Mouse (Mus musculus) megakaryocyte, embryonic 14.5 days (primary cell): ENCODE measurements around the gene Rnf39.

Source experiments
- FLI1 ChIP-seq: IDR thresholded peaks from 2 replicates; pipeline ENCODE4 v1.6.1; 2012; ENCODE audit warnings: low read length, inconsistent platforms, mixed read lengths
- GATA1 ChIP-seq: IDR thresholded peaks from 3 replicates; pipeline ENCODE4 v1.6.1; 2012; ENCODE audit warnings: mixed read lengths, low read length, inconsistent platforms, borderline replicate concordance

GRCm38 (mm10) chr17:36961125-36961524 is 18.4 kb downstream of the Rnf39 start:
- TF ChIP-seq GATA1 (no peak), FLI1 (no peak)
